Mouse (Mus musculus) spleen, postnatal 0 days (tissue): ENCODE data around the gene Olfr1302. TPM values are rescaled to one million over a fixed set of nuclear protein-coding genes. Genes with fewer than 3 reads are reported as not detected.

ENCODE experiments used
- polyA plus RNA-seq: library from polyadenylated mRNA; unstranded; fragments of >200 nt; fragmentation: Nextera tagmentation; extraction: Ambion mirVana; gene quantifications from 2 replicates; pipeline ENCODE4 v1.2.1, GENCODE M21; 2015

Olfr1302 gene
- polyA plus RNA-seq: not detected in 2 replicates

DNA sequence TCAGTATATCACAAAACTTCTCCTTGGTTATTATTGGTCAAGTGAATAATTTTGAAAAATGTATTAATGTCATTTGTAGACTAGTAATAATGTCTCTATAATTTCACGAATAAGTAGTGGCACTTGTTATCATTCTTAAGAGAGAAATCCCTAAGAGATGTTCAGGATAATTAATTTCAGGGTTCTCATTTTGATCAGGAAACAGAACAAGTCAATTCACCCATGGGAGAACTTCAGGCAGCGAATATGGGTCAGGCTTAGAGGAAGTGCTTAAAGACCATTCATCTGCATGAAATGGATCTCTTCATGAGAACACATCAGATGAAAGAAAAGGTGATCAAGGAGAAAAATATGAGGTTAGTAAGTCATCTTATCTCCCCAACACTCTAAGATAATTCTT, at the start of gene Olfr1302:
Gene Olfr1302, plus strand, starts transcription at position 301 of the 400 bp plus-strand sequence.

DNA sequence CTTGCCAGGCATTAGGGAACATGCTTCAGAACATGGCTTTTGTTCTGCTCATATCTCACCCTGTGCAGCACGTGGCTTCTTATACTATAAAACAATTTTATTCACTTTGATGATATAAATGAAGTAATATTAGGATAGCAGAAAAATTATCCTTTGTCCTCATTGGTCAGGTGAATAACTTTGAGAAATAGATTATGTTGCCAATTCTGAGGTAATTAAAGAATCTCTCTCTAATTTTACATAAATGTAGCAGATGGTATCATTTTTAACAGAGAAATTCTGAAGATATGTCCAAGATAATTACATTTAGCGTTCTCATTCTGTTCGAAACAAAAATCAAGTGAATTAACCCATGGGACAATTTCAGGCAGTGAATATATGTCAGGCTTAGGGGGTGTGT, 26.5 kb upstream of the Olfr1302 start, which contains the start of gene Olfr1301:
Gene Olfr1301, plus strand, starts transcription at position 301 of the 400 bp plus-strand sequence.

DNA sequence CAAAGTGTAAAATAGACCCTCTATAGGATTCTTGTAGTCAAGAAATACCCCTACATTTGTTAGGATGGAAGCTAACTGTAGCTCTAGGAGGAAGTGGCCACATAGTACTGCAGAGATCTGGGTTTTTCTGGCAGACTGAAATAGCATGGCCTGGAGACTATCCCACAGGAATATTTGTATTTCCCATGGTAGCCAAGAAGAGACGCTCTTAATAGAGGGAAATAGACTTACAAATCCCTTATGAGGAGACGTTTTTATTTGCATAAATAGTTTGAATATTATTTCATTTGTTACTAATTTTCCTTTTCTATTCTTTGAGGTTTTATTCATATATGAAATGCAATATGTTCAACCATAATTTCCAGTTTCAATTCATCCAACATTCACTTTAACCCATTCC, 43.0 kb downstream of the Olfr1302 start, which contains the start of gene Olfr1303:
Gene Olfr1303, minus strand, starts transcription at position 101 of the 400 bp plus-strand sequence.

Other genes starting within 250 kb of the Olfr1302 start
- gene Olfr1294, start 237.1 kb upstream of the Olfr1302 start, polyA plus RNA-seq: not detected in 2 replicates
- not detected in 2 replicates for gene Olfr1295, start 207.7 kb upstream of the Olfr1302 start, polyA plus RNA-seq
- gene Olfr1297, start 150.9 kb upstream of the Olfr1302 start, polyA plus RNA-seq: not detected in 2 replicates
- not detected in 2 replicates for gene Olfr1298, start 128.2 kb upstream of the Olfr1302 start, polyA plus RNA-seq
- not detected in 2 replicates for gene Olfr1299, start 116.0 kb upstream of the Olfr1302 start, polyA plus RNA-seq
- not detected in 2 replicates for gene Olfr1301, start 26.4 kb upstream of the Olfr1302 start, polyA plus RNA-seq
- not detected in 2 replicates for gene Olfr1303, start 42.9 kb downstream of the Olfr1302 start, polyA plus RNA-seq
- not detected in 2 replicates for gene Olfr1305, start 99.7 kb downstream of the Olfr1302 start, polyA plus RNA-seq
- gene Olfr1306, start 138.8 kb downstream of the Olfr1302 start, polyA plus RNA-seq: not detected in 2 replicates
- gene Olfr1307, start 172.0 kb downstream of the Olfr1302 start, polyA plus RNA-seq: not detected in 2 replicates
- not detected in 2 replicates for gene Olfr1308, start 187.5 kb downstream of the Olfr1302 start, polyA plus RNA-seq
- not detected in 2 replicates for gene Olfr1309, start 212.9 kb downstream of the Olfr1302 start, polyA plus RNA-seq
- gene Olfr1310, start 235.3 kb downstream of the Olfr1302 start, polyA plus RNA-seq: not detected in 2 replicates
- not detected in 2 replicates for gene Olfr1311, start 247.0 kb downstream of the Olfr1302 start, polyA plus RNA-seq